Comparison of ENCODE assay signal across 8 mouse cellular contexts in the genomic region with DNA sequence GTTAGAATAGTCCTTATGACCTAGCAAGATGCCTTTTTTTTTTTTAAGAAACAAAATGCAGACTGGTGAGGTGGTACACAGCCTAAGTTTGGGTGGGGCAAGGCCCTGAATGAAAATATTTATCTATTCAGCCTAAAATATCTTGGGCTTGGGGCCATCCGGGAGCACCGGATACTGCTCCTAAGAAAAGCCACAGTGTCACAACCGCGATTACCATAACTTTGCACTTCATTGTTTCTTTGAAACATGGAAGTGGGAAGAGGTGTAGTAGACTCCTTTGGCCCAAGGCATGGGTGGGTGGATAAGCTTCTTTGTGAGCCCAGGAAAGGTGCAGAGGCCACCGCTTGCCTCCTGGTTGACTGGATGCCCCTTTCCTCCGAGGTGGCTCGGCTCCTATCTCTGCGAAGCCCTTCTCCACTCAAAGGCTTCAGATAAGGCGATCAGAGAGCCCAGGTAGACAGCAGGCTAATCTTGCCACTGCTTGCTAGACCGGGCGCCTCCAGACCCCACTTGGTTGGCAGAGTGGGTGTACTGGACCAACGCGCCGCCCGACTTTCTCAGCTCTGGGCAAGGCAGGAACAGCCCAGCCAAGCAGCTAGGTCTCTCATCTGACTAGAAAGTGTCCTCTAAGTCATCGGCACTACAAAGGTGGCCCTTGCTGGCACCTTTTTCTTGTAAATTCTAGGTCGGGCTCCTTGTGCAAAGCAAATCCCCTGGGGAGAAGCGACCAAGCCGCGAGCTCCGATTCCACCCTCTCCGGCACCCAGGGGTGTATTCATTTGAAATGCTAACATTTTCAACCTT. TPM values are rescaled to one million over a fixed set of nuclear protein-coding genes. Genes with fewer than 3 reads are reported as not detected.
A peak's percentile ranks its signal among the peaks of the same experiment; 100 is the strongest.
DNase-seq lines count a peak whose midpoint lies in the region; ATAC-seq and TF ChIP-seq lines count a peak whose summit lies in the region.

No protein-coding gene starts in this region.

- no peak overlapping the region; the same call in 1 of the 2 replicates for H3K9ac ChIP-seq in lung, embryonic 16.5 days (ENCODE audit: low read length)

- no peak for DNase-seq in layer of hippocampus, adult 2 months (ENCODE audit: low spot score in 2 of 2)
- no peak for DNase-seq in layer of hippocampus, adult 9-11 months
- DNase-seq in embryonic facial prominence, embryonic 10.5 days (ENCODE audit: low spot score), result peak; percentile 43
- peak; percentile 26 for DNase-seq in hindbrain, embryonic 10.5 days (ENCODE audit: low spot score)
- DNase-seq in spleen, postnatal 10 days (ENCODE audit: low spot score in 2 of 2), result peak; percentile 60 to 61
- DNase-seq in layer of hippocampus, adult 8-10 months (ENCODE audit: low spot score in 2 of 2), result no peak
- no peak for DNase-seq in right cerebral cortex, postnatal 14 days

- H3K4me1 ChIP-seq in embryonic facial prominence, embryonic 10.5 days, result peaks cover 16% of the 10 kb centered on the region
- H3K4me1 ChIP-seq in hindbrain, embryonic 10.5 days (replicated peaks), result peaks cover 19% of the 10 kb centered on the region
- peaks cover 9% of the 10 kb centered on the region for H3K4me1 ChIP-seq in lung, embryonic 16.5 days (replicated peaks; ENCODE audit: control insufficient read depth, insufficient read depth, low read length)

- H3K27ac ChIP-seq in layer of hippocampus, adult 2 months, result no peak overlapping the region
- peak overlapping the region; percentile 51; the same call in 1 of the 2 replicates for H3K27ac ChIP-seq in embryonic facial prominence, embryonic 10.5 days (replicated peaks)
- peak overlapping the region; percentile 2 for H3K27ac ChIP-seq in hindbrain, embryonic 10.5 days
- H3K27ac ChIP-seq in lung, embryonic 16.5 days (ENCODE audit: low read length), result no peak overlapping the region

- no peaks in the 10 kb centered on the region for H3K9me3 ChIP-seq in embryonic facial prominence, embryonic 10.5 days
- H3K9me3 ChIP-seq in hindbrain, embryonic 10.5 days, result no peaks in the 10 kb centered on the region
- H3K9me3 ChIP-seq in lung, embryonic 16.5 days (ENCODE audit: control insufficient read depth, low read length), result no peaks in the 10 kb centered on the region

- WGBS in embryonic facial prominence, embryonic 10.5 days, result 8% methylated on average over 22 of the region's 22 CpGs
- 9% methylated on average over 22 of the region's 22 CpGs for WGBS in hindbrain, embryonic 10.5 days
- WGBS in lung, embryonic 16.5 days, result 15% methylated on average over 22 of the region's 22 CpGs

- peak overlapping the region; percentile 58 for H3K4me3 ChIP-seq in layer of hippocampus, adult 2 months
- H3K4me3 ChIP-seq in embryonic facial prominence, embryonic 10.5 days, result peak overlapping the region; percentile 62
- peak overlapping the region; percentile 59 for H3K4me3 ChIP-seq in hindbrain, embryonic 10.5 days
- H3K4me3 ChIP-seq in lung, embryonic 16.5 days (ENCODE audit: low read length), result peak overlapping the region; percentile 60

- peaks cover 64% of the 10 kb centered on the region for H3K27me3 ChIP-seq in embryonic facial prominence, embryonic 10.5 days (replicated peaks; ENCODE audit: low read depth, poor library complexity, severe bottlenecking)
- H3K27me3 ChIP-seq in hindbrain, embryonic 10.5 days (ENCODE audit: insufficient read depth, poor library complexity, severe bottlenecking), result peaks cover 66% of the 10 kb centered on the region
- H3K27me3 ChIP-seq in lung, embryonic 16.5 days (ENCODE audit: control insufficient read depth, insufficient read depth, low read depth, low read length), result peaks cover 10% of the 10 kb centered on the region; the same call in 1 of the 2 replicates

- peak overlapping the region; percentile 93 for H3K4me2 ChIP-seq in lung, embryonic 16.5 days (ENCODE audit: low read depth, low read length)

- no peak for TF ChIP-seq CTCF in layer of hippocampus, adult 2 months (conservative IDR thresholded peaks at IDR 0.05)

- ATAC-seq in lung, embryonic 16.5 days (ENCODE audit: low read depth), result 0 out of 2 replicates have a peak, but pooled peaks have one; percentile 23

- no peaks in the 10 kb centered on the region for H3K36me3 ChIP-seq in embryonic facial prominence, embryonic 10.5 days (replicated peaks)
- no peaks in the 10 kb centered on the region for H3K36me3 ChIP-seq in hindbrain, embryonic 10.5 days
- no peaks in the 10 kb centered on the region for H3K36me3 ChIP-seq in lung, embryonic 16.5 days (ENCODE audit: control insufficient read depth, insufficient read depth, low read length)

RNA-seq across cellular contexts. Expression of a gene that starts 12.7 kb away (rescaled TPM):
- total RNA-seq in layer of hippocampus, adult 2 months (2021), result 10 to 100 TPM; 56.3 to 58.7 TPM
- 26.9 and 27.2 TPM in 2 replicates for polyA plus RNA-seq in embryonic facial prominence, embryonic 10.5 days (2016; fragmentation: Nextera tagmentation; extraction: Ambion mirVana)
- polyA plus RNA-seq in hindbrain, embryonic 10.5 days (2016; fragmentation: Nextera tagmentation; extraction: Ambion mirVana), result 18.7 and 25.6 TPM in 2 replicates
- polyA plus RNA-seq in lung, embryonic 16.5 days (2015; fragmentation: Nextera tagmentation; extraction: Ambion mirVana), result 20.2 and 20.8 TPM in 2 replicates
- total RNA-seq in layer of hippocampus, adult 8-10 months (2022), result 10 to 100 TPM; 51.3 to 62.1 (median 56.0) TPM

Comparison
In these comparisons a context has a peak if more than half of its experiments do, and no peak if none do; other contexts are left out.
1. DNase-seq: peak in embryonic facial prominence, embryonic 10.5 days (single experiment), hindbrain, embryonic 10.5 days (single experiment) and spleen, postnatal 10 days (2 of 2); none in layer of hippocampus, adult 2 months (0 of 2), layer of hippocampus, adult 9-11 months (single experiment), layer of hippocampus, adult 8-10 months (0 of 2) and right cerebral cortex, postnatal 14 days (single experiment).
2. H3K27ac ChIP-seq: peak in embryonic facial prominence, embryonic 10.5 days (single experiment) and hindbrain, embryonic 10.5 days (single experiment); none in layer of hippocampus, adult 2 months (single experiment) and lung, embryonic 16.5 days (single experiment).
3. Peak in every context shown above with its lines, with median percentiles within 50 percentile points of each other: H3K4me3 ChIP-seq.